8 mouse cellular contexts compared by ENCODE assay signal in genomic region chr17:27796780-27797179, GRCm38 (mm10). TPM values are rescaled to one million over a fixed set of nuclear protein-coding genes. Genes with fewer than 3 reads are reported as not detected.
DNase-seq lines count a peak whose midpoint lies in the region; ATAC-seq and TF ChIP-seq lines count a peak whose summit lies in the region.

No protein-coding gene starts in this region.

- peak; percentile 77 for ATAC-seq in forebrain, postnatal 0 days
- ATAC-seq in hindbrain, embryonic 15.5 days (ENCODE audit: low FRiP score, low read depth): peak; percentile 73
- peak; percentile 67 for ATAC-seq in midbrain, embryonic 16.5 days
- no peak for ATAC-seq in monocyte, adult 5-6 weeks (replicated peaks; ENCODE audit: insufficient number of reproducible peaks, low FRiP score, low TSS enrichment, poor library complexity, severe bottlenecking)
- ATAC-seq in erythroblast, adult 5-6 weeks (replicated peaks; ENCODE audit: low FRiP score, poor library complexity, severe bottlenecking): no peak

- H3K9ac ChIP-seq in forebrain, postnatal 0 days: 0 out of 2 replicates have a peak overlapping the region, but pooled peaks have one; percentile 1
- no peak overlapping the region for H3K9ac ChIP-seq in hindbrain, embryonic 15.5 days
- peak overlapping the region; percentile 41 for H3K9ac ChIP-seq in midbrain, embryonic 16.5 days (ENCODE audit: low read depth, low read length)

- no peak for TF ChIP-seq CTCF in forebrain, postnatal 0 days (IDR thresholded peaks at IDR 0.05; ENCODE audit: low read depth)

- H3K27me3 ChIP-seq in forebrain, postnatal 0 days (ENCODE audit: insufficient read depth, low read length): no peaks in the 10 kb centered on the region
- no peaks in the 10 kb centered on the region for H3K27me3 ChIP-seq in hindbrain, embryonic 15.5 days
- no peaks in the 10 kb centered on the region for H3K27me3 ChIP-seq in midbrain, embryonic 16.5 days (ENCODE audit: control insufficient read depth, insufficient read depth, low read depth, low read length)

- DNase-seq in MN1 (ENCODE audit: low spot score): peak; percentile 87
- peak; percentile 22 for DNase-seq in brain, embryonic 18.5 days (ENCODE audit: low read depth, low spot score)
- DNase-seq in forebrain, postnatal 0 days: peak; percentile 73
- DNase-seq in liver: peak; percentile 27

- no peak overlapping the region for H3K4me3 ChIP-seq in forebrain, postnatal 0 days (ENCODE audit: low read depth, low read length)
- H3K4me3 ChIP-seq in hindbrain, embryonic 15.5 days: no peak overlapping the region
- no peak overlapping the region for H3K4me3 ChIP-seq in midbrain, embryonic 16.5 days (ENCODE audit: low read depth, low read length)

- no peaks in the 10 kb centered on the region for H3K9me3 ChIP-seq in forebrain, postnatal 0 days (ENCODE audit: low read length)
- H3K9me3 ChIP-seq in hindbrain, embryonic 15.5 days: no peaks in the 10 kb centered on the region
- H3K9me3 ChIP-seq in midbrain, embryonic 16.5 days (replicated peaks; ENCODE audit: control insufficient read depth, low read length, poor library complexity, severe bottlenecking): no peaks in the 10 kb centered on the region

- peak overlapping the region; percentile 74 for H3K27ac ChIP-seq in forebrain, postnatal 0 days (ENCODE audit: low read depth, low read length)
- H3K27ac ChIP-seq in hindbrain, embryonic 15.5 days (replicated peaks): peak overlapping the region; percentile 78
- H3K27ac ChIP-seq in midbrain, embryonic 16.5 days (ENCODE audit: low read length): peak overlapping the region; percentile 70

- peaks cover 19% of the 10 kb centered on the region for H3K4me1 ChIP-seq in forebrain, postnatal 0 days (ENCODE audit: insufficient read depth)
- H3K4me1 ChIP-seq in hindbrain, embryonic 15.5 days (replicated peaks): peaks cover 34% of the 10 kb centered on the region
- H3K4me1 ChIP-seq in midbrain, embryonic 16.5 days (ENCODE audit: control insufficient read depth, insufficient read depth, low read length): peaks cover 20% of the 10 kb centered on the region

- H3K36me3 ChIP-seq in forebrain, postnatal 0 days (ENCODE audit: insufficient read depth): no peaks in the 10 kb centered on the region
- H3K36me3 ChIP-seq in hindbrain, embryonic 15.5 days: 0 out of 2 replicates have a peak, but pooled peaks cover 6% of the 10 kb centered on the region
- no peaks in the 10 kb centered on the region for H3K36me3 ChIP-seq in midbrain, embryonic 16.5 days (ENCODE audit: control insufficient read depth, insufficient read depth, low read length)

- WGBS in forebrain, postnatal 0 days: 18% methylated on average over 6 of the region's 6 CpGs
- WGBS in hindbrain, embryonic 15.5 days: 28% methylated on average over 6 of the region's 6 CpGs
- 20% methylated on average over 6 of the region's 6 CpGs for WGBS in midbrain, embryonic 16.5 days

- 0 out of 2 replicates have a peak overlapping the region, but pooled peaks have one; percentile 11 for H3K4me2 ChIP-seq in forebrain, postnatal 0 days (ENCODE audit: low read depth)
- H3K4me2 ChIP-seq in hindbrain, embryonic 15.5 days: peak overlapping the region; percentile 37
- 0 out of 2 replicates have a peak overlapping the region, but pooled peaks have one; percentile 5 for H3K4me2 ChIP-seq in midbrain, embryonic 16.5 days (ENCODE audit: low read length)

RNA-seq across cellular contexts. Expression of gene D17Wsu92e, which starts 23.7 kb away (rescaled TPM):
- total RNA-seq in forebrain, postnatal 0 days (2014; rRNA removed): 63.6 and 70.5 TPM in 2 replicates
- polyA plus RNA-seq in forebrain, postnatal 0 days (2015; fragmentation: Nextera tagmentation; extraction: Ambion mirVana): 8.6 and 9.4 TPM in 2 replicates
- 10.0 and 12.0 TPM in 2 replicates for polyA plus RNA-seq in hindbrain, embryonic 15.5 days (2015; fragmentation: Nextera tagmentation; extraction: Ambion mirVana)
- 8.5 and 9.4 TPM in 2 replicates for polyA plus RNA-seq in midbrain, embryonic 16.5 days (2015; fragmentation: Nextera tagmentation; extraction: Ambion mirVana)
- total RNA-seq in monocyte, adult 5-6 weeks (2017): 146 to 207 TPM (median 171 TPM) in 3 replicates
- 63.8 and 80.7 TPM in 2 replicates for total RNA-seq in erythroblast, adult 5-6 weeks (2015; ENCODE audit: low replicate concordance)
- total RNA-seq in erythroblast, adult 5-6 weeks (2017; ENCODE audit: low replicate concordance): 193 and 216 TPM in 2 replicates

RNA-seq across cellular contexts. Expression of gene Snrpc, which starts 41.2 kb away (rescaled TPM):
- 137 and 204 TPM in 2 replicates for total RNA-seq in forebrain, postnatal 0 days (2014; rRNA removed)
- polyA plus RNA-seq in forebrain, postnatal 0 days (2015; fragmentation: Nextera tagmentation; extraction: Ambion mirVana): 259 and 297 TPM in 2 replicates
- polyA plus RNA-seq in hindbrain, embryonic 15.5 days (2015; fragmentation: Nextera tagmentation; extraction: Ambion mirVana): 216 and 230 TPM in 2 replicates
- 193 and 197 TPM in 2 replicates for polyA plus RNA-seq in midbrain, embryonic 16.5 days (2015; fragmentation: Nextera tagmentation; extraction: Ambion mirVana)
- 77.5 to 88.4 TPM (median 81.4 TPM) in 3 replicates for total RNA-seq in monocyte, adult 5-6 weeks (2017)
- total RNA-seq in erythroblast, adult 5-6 weeks (2015; ENCODE audit: low replicate concordance): 20.6 and 60.0 TPM in 2 replicates
- total RNA-seq in erythroblast, adult 5-6 weeks (2017; ENCODE audit: low replicate concordance): 43.8 and 51.5 TPM in 2 replicates

RNA-seq across cellular contexts. Expression of gene Uhrf1bp1, which starts 59.5 kb away (rescaled TPM):
- total RNA-seq in forebrain, postnatal 0 days (2014; rRNA removed): 9.8 and 13.6 TPM in 2 replicates
- 2.1 and 2.6 TPM in 2 replicates for polyA plus RNA-seq in forebrain, postnatal 0 days (2015; fragmentation: Nextera tagmentation; extraction: Ambion mirVana)
- polyA plus RNA-seq in hindbrain, embryonic 15.5 days (2015; fragmentation: Nextera tagmentation; extraction: Ambion mirVana): 6.4 and 7.6 TPM in 2 replicates
- polyA plus RNA-seq in midbrain, embryonic 16.5 days (2015; fragmentation: Nextera tagmentation; extraction: Ambion mirVana): 6.0 and 6.5 TPM in 2 replicates
- 3.9 to 5.1 TPM (median 4.2 TPM) in 3 replicates for total RNA-seq in monocyte, adult 5-6 weeks (2017)
- total RNA-seq in erythroblast, adult 5-6 weeks (2015; ENCODE audit: low replicate concordance): 3.3 and 4.4 TPM in 2 replicates
- 4.3 and 5.4 TPM in 2 replicates for total RNA-seq in erythroblast, adult 5-6 weeks (2017; ENCODE audit: low replicate concordance)

Comparison
In these comparisons a context has a peak if more than half of its experiments do, and no peak if none do; other contexts are left out.
1. DNase-seq: peak in every context shown above with its lines; median percentile 87 in MN1; 73 in forebrain, postnatal 0 days; 27 in liver; 22 in brain, embryonic 18.5 days.
2. ATAC-seq: peak in forebrain, postnatal 0 days (single experiment), hindbrain, embryonic 15.5 days (single experiment) and midbrain, embryonic 16.5 days (single experiment); none in monocyte, adult 5-6 weeks (single experiment) and erythroblast, adult 5-6 weeks (single experiment).
3. Peak in every context shown above with its lines, with median percentiles within 50 percentile points of each other: H3K27ac ChIP-seq and H3K4me2 ChIP-seq.